11 mouse cellular contexts compared by ENCODE assay signal in genomic region chr9:46350451-46350981, GRCm38 (mm10). TPM values are rescaled to one million over a fixed set of nuclear protein-coding genes. Genes with fewer than 3 reads are reported as not detected.
DNase-seq lines count a peak whose midpoint lies in the region; ATAC-seq and TF ChIP-seq lines count a peak whose summit lies in the region.
"Had no signal": no experiment of that assay in that cellular context is flagged by ENCODE, and none has a peak within 500 bp of the region (broad histone marks: within the 10 kb centered on the region; RNA-seq: fewer than 3 reads in every experiment).

No protein-coding gene starts in this region.

- no peak overlapping the region for H3K4me3 ChIP-seq in hindbrain, postnatal 0 days (ENCODE audit: low read length)
- no peak overlapping the region for H3K4me3 ChIP-seq in heart, embryonic 12.5 days
- no peak overlapping the region for H3K4me3 ChIP-seq in heart, adult 2 months

- H3K27ac ChIP-seq in hindbrain, postnatal 0 days: no peak overlapping the region
- H3K27ac ChIP-seq in heart, embryonic 12.5 days (ENCODE audit: poor library complexity, severe bottlenecking): no peak overlapping the region
- H3K27ac ChIP-seq in heart, adult 2 months: no peak overlapping the region

- intact Hi-C loops in heart, adult 2 months (cut with DNase I): loop anchor here (5.0 kb wide), 1 partner anchor 1357 kb away; no protein-coding TSS in a partner anchor

- peaks cover 6% of the 10 kb centered on the region; the same call in 1 of the 2 replicates for H3K4me1 ChIP-seq in hindbrain, postnatal 0 days (ENCODE audit: insufficient read depth, low read length)
- H3K4me1 ChIP-seq in heart, embryonic 12.5 days (replicated peaks): peaks cover 14% of the 10 kb centered on the region; the same call in 1 of the 2 replicates
- H3K4me1 ChIP-seq in heart, adult 2 months (ENCODE audit: control insufficient read depth, insufficient read depth, low read length): no peaks in the 10 kb centered on the region

- no peaks in the 10 kb centered on the region for H3K27me3 ChIP-seq in hindbrain, postnatal 0 days (ENCODE audit: insufficient read depth, low read length)
- H3K27me3 ChIP-seq in heart, embryonic 12.5 days (replicated peaks): peaks cover 46% of the 10 kb centered on the region
- peaks cover 4% of the 10 kb centered on the region; the same call in 1 of the 2 replicates for H3K27me3 ChIP-seq in heart, adult 2 months (ENCODE audit: control insufficient read depth, insufficient read depth, low read length)

- no peak for TF ChIP-seq CTCF in hindbrain, postnatal 0 days (IDR thresholded peaks at IDR 0.05; ENCODE audit: low read depth)
- TF ChIP-seq CTCF in heart, adult 2 months (IDR thresholded peaks at IDR 0.05): no peak

- no peak overlapping the region for H3K9ac ChIP-seq in hindbrain, postnatal 0 days (replicated peaks; ENCODE audit: low read length)
- no peak overlapping the region for H3K9ac ChIP-seq in heart, embryonic 12.5 days
- H3K9ac ChIP-seq in heart, adult 2 months (ENCODE audit: low read depth, low read length): no peak overlapping the region

- no peak for TF ChIP-seq EP300 in heart, adult 2 months (IDR thresholded peaks at IDR 0.05; ENCODE audit: insufficient read depth, low read depth, low read length)

- H3K79me2 ChIP-seq in heart, adult 2 months (replicated peaks; ENCODE audit: control insufficient read depth, insufficient read depth, low read length): no peaks in the 10 kb centered on the region

- ATAC-seq in frontal cortex, adult (ENCODE audit: low TSS enrichment): peak; percentile 83
- peak; percentile 55; the same call in 1 of the 2 replicates for ATAC-seq in hindbrain, postnatal 0 days
- no peak for ATAC-seq in heart, embryonic 12.5 days (ENCODE audit: insufficient number of reproducible peaks, low FRiP score)

- DNase-seq in frontal cortex, postnatal 25 days (ENCODE audit: low spot score in 2 of 2): no peak
- peak; percentile 49 for DNase-seq in MN1 (ENCODE audit: low spot score)
- DNase-seq in embryo, embryonic 10.5 days (ENCODE audit: low spot score): peak; percentile 51
- peak; percentile 53 for DNase-seq in hindbrain, postnatal 0 days (ENCODE audit: low spot score)
- no peak for DNase-seq in urinary bladder, adult 18-20 months (ENCODE audit: low spot score in 2 of 2)
- DNase-seq in heart, adult 2 months: no peak

- no peaks in the 10 kb centered on the region for H3K9me3 ChIP-seq in hindbrain, postnatal 0 days (ENCODE audit: low read length)
- no peaks in the 10 kb centered on the region for H3K9me3 ChIP-seq in heart, embryonic 12.5 days (replicated peaks)

- WGBS in hindbrain, postnatal 0 days: 12% methylated on average over 9 of the region's 9 CpGs
- WGBS in heart, embryonic 12.5 days: 28% methylated on average over 9 of the region's 9 CpGs
- 22% methylated on average over 9 of the region's 9 CpGs for WGBS in heart, adult 2 months

- TF ChIP-seq POLR2A in heart, adult 2 months (IDR thresholded peaks at IDR 0.05; ENCODE audit: insufficient read depth, low read depth, low read length): no peak

- no peak overlapping the region for H3K4me2 ChIP-seq in hindbrain, postnatal 0 days (ENCODE audit: low read depth, low read length)
- no peak overlapping the region for H3K4me2 ChIP-seq in heart, embryonic 12.5 days

- H3K36me3 ChIP-seq in hindbrain, postnatal 0 days (ENCODE audit: insufficient read depth, low read length): no peaks in the 10 kb centered on the region
- no peaks in the 10 kb centered on the region for H3K36me3 ChIP-seq in heart, embryonic 12.5 days
- H3K36me3 ChIP-seq in heart, adult 2 months (ENCODE audit: control insufficient read depth, insufficient read depth, low read length): no peaks in the 10 kb centered on the region

RNA-seq across cellular contexts. Expression of gene 4931429L15Rik, which starts 30.7 kb away (rescaled TPM):
- total RNA-seq in hindbrain, postnatal 0 days (2014; rRNA removed): 0.07 TPM in 1 of 2 replicates, not detected in the other
- polyA plus RNA-seq in hindbrain, postnatal 0 days (2015; fragmentation: Nextera tagmentation; extraction: Ambion mirVana): not detected in 2 replicates
- polyA plus RNA-seq in heart, embryonic 12.5 days (2016; fragmentation: Nextera tagmentation; extraction: Ambion mirVana): not detected in 2 replicates
- total RNA-seq in heart, adult 2 months (2021): not detected
- polyA plus RNA-seq in heart, adult 2 months (2012; rRNA removed): 0.04 TPM in 1 of 2 replicates, not detected in the other
- total RNA-seq: left cerebral cortex, adult 18-20 months had no signal
- polyA plus RNA-seq: heart, embryonic 16.5 days; spleen, adult 2 months had no signal

Comparison
In these comparisons a context has a peak if more than half of its experiments do, and no peak if none do; other contexts are left out.
1. DNase-seq: peak in MN1 (single experiment), embryo, embryonic 10.5 days (single experiment) and hindbrain, postnatal 0 days (single experiment); none in frontal cortex, postnatal 25 days (0 of 2), urinary bladder, adult 18-20 months (0 of 2) and heart, adult 2 months (0 of 2).